Mouse (Mus musculus) left cerebral cortex, postnatal 4 days (tissue): Measurements from ENCODE around the gene Prpf4b. TPM values are rescaled to one million over a fixed set of nuclear protein-coding genes. Genes with fewer than 3 reads are reported as not detected.
"Not testable (repeated sequence)": the region's sequence is repeated elsewhere in the genome, so short reads cannot be mapped to it uniquely, and the experiment has no call there.

ENCODE experiments used
- DNase-seq: peaks from one replicate; pipeline ENCODE4 v3.0.0-alpha.2; 2022
- intact Hi-C: fragments of 180-260 bp; cut with DNase I; formaldehyde crosslinking; loops from one replicate; pipeline ENCODE4 v1.15.1; 2025
- total RNA-seq, 2 experiments: library from RNA; stranded (reverse); gene quantifications; 2 replicates each; pipeline ENCODE4 v1.2.3; 2021

Prpf4b gene
- 100 to 1,000 TPM in 1 of 2 experiments, 10 to 100 TPM in 1; 92.7 to 100 TPM for total RNA-seq

DNA sequence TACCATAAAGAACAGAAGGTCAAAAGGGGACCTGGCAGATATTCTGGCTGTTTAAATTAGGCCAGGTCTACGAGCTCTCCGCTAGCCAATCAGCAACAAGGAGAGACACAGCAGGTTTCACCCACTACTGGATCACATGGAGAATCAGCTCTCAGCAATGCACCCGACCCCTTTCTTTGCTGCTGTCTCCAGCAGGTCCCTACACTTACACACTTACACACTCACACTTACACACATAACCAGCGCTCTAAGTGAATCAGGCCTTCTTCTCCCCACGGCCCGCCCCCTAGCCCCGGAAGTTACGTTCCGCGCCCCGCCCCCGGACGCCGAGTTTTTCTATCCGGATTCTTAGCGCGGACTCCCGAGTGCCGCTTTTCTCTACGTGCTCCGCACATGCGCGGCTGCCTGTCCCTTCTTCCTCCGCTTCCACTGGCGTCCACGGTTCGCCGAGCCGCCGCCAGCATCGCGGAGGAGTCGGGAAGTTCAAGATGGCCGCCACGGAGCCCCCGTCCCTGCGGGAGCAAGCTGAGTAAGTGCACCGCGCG is at the start of gene Prpf4b:
Prpf4b (plus strand) TSS at position 137 of the 545 bp plus-strand sequence.
- intact Hi-C loops, result no loop called here

DNA sequence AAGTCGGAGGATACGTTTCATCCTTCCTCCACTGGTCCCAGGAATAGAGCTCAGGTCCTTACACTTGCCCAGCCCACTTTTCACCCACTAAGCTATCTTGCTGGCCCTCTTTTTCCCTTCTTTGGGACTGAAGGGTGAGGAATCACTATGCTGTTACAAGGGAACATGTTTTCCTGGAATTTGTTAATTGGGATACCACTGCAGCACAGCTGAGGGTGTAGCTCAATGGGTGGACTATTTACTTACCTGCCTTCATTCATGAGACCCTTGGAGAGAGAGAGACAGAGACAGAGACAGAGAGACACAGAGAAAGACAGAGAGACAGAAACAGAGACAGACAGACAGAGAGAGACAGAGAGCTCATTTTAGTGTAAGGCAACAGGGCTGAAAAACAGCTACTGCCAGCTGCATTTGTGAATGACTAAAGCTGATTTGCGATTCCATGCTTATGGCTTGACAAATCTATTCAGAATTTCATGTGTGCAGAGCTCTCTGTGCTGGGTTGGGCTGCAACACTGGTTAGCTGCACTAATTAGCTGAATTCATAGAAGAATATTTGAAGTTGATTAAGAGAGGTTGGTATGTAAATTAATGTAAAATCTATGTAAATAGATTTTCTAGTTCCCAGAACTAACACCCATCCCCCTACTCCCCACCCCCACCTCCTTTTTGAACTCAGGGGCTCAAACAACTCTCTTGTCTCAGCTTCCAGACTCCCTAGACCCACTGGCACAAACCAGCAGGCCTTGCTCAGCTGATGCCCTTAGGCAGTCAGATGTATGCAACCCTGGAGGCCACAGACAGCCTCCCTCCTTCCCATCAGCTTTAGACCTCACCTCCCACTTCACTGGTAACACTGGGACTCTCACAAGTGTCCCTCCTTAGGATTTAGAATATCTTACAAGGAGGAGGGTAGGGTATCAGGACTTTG is 48.1 kb upstream of the Prpf4b start:
- DNase-seq, result no peak
- intact Hi-C loops, result no loop called here

More for the DNA sequence above, at the start of gene Prpf4b:
- peak; percentile 93 for DNase-seq

DNA sequence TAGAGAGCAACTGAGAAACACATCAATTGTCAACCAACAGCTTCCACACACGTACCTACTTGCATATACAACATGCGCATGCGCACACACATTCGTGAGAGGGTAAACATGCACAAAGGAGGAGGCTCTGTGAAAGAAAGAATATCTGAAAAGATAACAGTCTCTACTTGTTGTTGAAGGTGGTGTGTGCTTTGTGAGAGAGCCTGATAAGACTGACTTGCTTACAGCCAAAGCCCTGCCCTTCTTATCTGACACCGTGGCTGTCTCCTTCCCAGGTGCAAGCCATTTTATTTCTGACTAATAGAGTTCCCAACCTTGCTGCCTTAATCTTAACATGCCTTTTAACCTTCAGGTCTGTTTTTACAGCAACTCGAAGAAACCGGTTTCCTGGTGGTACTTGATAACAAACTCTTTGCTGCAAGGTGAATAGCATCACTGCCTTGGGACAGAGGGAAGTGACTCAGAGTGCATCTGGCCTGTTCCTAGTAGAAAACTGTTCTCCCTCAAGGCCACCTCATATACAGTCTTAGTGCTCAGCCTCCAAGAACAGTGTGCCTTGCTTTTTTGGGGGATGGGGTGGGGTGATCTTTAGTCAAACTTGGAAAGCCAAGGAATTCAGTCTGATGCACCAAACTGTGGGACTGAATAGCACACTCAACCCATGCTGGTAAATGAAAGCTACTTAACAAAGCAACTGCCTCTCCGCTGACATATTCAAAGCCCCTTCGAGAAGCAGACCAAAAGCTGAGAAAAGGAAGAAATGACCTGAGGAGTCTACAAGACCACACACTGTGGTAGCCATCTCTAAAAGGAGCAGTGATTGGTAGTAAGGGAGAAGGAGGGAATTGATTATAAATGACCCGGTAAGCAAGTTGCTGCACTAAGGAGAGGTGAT is 46.9 kb upstream of the Prpf4b start:
- no peak for DNase-seq
- intact Hi-C loops, result no loop called here

- intact Hi-C loops, result no loop called here
Measured at GRCm38 (mm10) chr13:34842851-34843250, 32.3 kb upstream of the Prpf4b start.

DNA sequence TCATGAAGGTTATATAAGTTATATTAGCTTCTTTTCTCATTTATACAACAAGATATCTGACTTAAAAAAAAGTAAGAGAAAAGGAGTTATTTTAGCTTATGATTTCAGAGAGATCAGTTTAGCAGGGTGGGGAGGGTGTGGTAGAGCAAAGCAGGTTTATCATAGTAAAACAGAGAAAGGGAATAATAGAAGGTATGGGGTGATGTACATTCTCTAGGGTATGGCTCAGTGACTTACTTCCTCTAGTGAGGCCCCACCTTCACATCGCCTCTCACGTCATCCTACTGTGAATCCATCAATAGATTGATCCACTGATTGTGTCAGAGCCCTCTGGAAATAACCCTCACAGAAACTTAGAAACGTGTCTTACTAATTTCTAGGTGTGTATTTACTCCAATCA is 24.3 kb upstream of the Prpf4b start:
- intact Hi-C loops, result no loop called here

More at GRCm38 (mm10) chr13:34842851-34843250, 32.3 kb upstream of the Prpf4b start:
- DNase-seq, result no peak

DNA sequence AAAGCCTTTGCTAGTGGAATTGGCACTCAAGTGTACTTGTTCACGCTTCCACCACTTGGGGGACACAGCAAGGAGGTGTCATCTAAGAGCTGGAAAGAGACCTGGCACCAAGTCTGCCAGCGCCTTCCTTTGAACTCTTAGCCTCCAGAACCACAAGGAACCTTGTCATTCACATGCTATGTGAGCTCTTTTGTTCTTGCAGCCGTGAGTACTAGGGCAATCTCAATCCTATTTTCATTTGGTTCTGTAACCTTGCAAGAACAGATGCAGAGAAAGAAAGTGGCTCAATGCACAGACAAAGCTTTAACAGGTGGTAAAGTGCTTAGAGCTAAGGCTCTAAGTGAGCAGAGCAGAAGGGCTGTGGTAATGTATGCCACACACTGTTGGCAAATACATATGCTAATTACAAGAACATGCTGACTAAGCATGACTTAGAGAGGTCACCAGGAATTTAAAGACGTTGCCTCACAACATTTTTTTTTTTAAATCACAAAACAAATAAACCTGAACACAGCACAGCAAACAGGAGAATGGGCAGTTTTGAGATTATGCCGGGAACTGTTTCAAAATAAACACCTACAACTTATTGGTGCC is 23.8 kb upstream of the Prpf4b start:
- intact Hi-C loops, result no loop called here
- DNase-seq, result no peak

More for the DNA sequence above, 24.3 kb upstream of the Prpf4b start:
- no peak for DNase-seq

DNA sequence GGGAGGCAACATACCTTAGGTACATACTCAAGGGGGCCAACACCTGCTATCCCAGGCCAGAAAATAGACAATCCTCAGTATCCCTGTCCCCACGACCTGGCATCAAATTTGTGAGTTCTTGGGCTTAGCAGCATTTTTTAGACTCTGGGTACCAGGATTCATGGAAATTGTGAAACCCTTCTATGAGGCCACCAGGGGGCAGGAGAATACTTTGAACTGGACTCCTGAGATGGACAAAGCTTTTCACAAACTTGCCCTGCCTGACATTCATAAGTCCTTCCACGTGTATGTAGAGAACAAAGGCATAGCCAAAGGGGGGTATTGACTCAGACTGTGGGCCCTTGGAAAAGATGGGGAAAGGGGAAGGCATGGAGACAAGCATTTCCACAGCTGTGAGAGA is 17.6 kb upstream of the Prpf4b start:
- intact Hi-C loops, result no loop called here
- DNase-seq, result peak; percentile 13

DNA sequence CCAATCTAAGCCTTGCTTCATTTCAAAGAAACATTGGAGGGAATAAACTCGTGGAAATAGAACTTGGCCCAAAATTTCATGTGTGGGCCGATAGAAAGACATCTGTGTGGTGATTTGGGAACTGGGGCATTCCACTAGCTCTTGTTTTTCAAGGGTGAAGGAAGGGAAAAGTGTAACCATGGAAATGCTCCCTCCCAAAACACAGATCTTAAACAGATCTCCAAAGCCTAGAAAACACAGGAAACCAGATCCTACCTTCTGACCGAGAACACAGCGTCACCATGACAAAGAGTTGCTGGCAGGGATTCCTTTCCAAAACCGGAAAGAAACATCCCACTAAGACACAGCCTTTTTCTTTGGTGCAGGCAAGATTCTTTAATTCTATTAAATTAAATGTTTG is 15.7 kb upstream of the Prpf4b start:
- intact Hi-C loops, result no loop called here
- DNase-seq, result no peak

DNA sequence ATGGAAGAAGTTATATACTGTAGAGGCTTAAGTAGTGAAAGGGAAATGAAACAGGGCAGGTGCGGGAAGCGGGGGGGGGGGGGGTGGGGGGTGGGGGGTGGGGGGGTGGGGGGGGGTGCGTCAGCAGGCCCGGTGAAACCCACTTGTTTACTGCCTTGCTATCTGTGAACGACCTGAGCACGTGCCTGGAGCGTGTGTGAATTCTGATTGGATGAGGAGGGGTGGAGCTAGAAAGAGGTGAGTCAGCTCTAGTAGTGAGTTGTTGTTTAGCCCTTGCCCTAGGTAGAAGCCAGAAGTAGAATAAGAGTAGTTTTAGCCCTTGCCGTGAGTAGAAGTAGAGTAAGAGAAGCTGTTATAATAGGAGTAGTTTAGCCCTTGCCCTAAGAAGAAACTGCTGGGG is 13.9 kb upstream of the Prpf4b start:
- intact Hi-C loops, result loop anchor here (10.0 kb wide), 1 partner anchor 676 kb away; no protein-coding TSS in a partner anchor
- DNase-seq, result not testable (repeated sequence)

- peak; percentile 13 for DNase-seq
- intact Hi-C loops, result loop anchor here (1.0 to 10.0 kb wide), 2 partner anchors 221 to 680 kb away; no protein-coding TSS in a partner anchor
Measured at GRCm38 (mm10) chr13:34864420-34865169, 10.5 kb upstream of the Prpf4b start.

DNA sequence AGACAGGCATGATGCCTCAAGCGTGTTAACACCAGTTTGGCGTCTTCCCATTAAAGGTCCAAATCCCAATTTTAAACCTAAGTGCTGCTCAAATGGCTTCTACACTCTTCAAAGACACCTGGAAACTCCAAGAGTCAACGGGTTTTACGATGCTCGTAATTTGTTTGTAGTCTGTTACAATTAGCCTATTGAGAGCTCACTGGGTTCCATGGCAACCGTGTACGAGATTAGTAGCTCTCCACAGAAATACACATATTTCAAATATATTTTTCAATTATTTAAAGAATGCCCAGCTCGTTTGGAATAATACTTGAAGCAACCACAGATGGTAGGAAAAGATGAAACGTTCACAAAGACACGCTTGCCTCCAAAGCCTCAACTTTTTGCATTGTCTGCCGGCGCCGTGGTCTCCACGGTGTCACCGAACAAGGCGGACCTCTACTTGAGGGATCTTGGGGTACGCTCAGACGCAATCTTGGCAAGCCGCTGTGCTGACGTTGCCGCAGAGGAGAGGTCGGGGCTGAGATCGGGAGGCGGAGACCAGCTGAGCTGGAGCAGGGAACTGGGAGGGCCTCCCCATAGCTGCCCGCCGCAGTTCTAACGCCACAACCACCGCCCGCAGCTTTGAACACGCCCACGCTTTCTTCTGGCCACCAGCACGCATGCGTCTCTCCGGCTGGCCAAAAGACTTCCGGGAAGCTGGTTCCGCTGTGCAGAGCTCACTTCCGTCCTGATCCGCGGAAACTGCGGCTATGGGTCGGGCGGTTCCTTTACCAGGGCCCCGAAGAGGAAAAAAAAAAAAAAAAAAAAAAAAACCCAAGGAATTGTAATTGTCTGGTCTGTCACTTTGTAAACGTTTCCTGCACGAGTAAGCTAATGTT is 1.1 kb upstream of the Prpf4b start:
- intact Hi-C loops, result no loop called here
- peak; percentile 95 for DNase-seq

- intact Hi-C loops, result not testable (repeated sequence)
- peak; percentile 8 for DNase-seq
Measured at GRCm38 (mm10) chr13:34874736-34875135, 366 bp upstream of the Prpf4b start.

GRCm38 (mm10) chr13:34875741-34876445 is 791 bp downstream of the Prpf4b start:
- DNase-seq, result no peak
- intact Hi-C loops, result no loop called here

DNA sequence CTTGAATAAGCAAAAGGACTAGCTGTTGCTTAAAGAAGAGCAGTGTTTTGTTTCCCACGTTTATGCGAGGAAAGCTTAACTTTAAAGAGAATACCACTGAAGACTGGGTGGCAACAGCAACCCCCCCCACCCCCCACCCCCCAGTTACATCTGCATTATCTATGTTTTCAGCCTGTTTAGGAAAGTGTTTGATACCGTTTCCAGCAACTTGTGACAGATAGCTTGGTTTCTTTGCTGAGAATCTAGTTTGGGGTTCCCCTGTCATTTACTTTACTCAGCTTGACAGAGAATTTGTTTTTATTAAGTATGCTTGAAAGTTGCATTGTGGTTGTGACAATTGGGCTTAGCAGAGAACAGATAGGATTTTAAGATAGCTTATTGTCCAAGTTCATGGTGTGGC is 1.4 kb downstream of the Prpf4b start:
- DNase-seq, result no peak
- intact Hi-C loops, result no loop called here

DNA sequence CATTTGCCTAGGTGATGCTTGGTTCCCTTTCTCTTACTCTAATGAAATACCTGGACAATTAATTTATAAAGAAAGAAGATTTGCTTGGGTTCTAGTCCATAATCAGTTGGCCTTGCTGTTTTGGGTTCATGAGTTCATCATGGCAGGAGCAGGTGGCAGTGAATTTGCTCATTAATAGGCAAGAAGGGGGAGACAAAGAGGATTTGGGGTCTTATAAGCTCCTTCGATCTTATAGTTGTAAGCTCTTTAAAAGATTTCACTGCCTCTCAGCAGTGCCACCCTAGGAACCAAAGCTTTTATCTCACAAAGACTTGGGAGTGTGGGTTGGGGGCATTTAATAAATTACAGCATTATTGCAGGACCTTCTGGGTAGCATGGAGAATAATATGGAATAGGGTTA is 17.8 kb downstream of the Prpf4b start:
- intact Hi-C loops, result no loop called here
- DNase-seq, result no peak

DNA sequence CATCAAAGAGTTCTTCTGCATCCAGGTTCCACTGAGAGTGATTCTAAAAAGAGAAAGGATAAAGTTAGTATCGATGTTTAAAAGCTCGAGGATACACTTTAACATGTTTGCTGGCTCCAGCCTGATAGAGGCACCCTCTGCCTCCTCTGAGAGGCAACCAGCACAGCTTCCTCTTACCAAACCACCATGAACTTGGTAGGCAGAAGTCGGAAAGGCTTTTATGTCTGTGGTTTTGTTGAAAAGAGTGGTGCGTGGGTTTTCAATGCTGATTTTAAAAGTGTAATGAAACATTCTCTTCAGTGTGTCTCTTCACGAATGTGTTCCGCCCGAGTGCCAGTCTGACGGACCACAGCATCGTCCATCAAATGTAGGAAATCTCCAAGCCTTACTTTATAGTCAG is 39.5 kb downstream of the Prpf4b start:
- intact Hi-C loops, result no loop called here
- no peak for DNase-seq

- intact Hi-C loops, result no loop called here
- DNase-seq, result peak; percentile 20
Measured at GRCm38 (mm10) chr13:34916520-34917167, 41.5 kb downstream of the Prpf4b start.

GRCm38 (mm10) chr13:34924210-34924609 is 49.1 kb downstream of the Prpf4b start, which contains the start of the genes Fam217a and 4933417A18Rik:
Gene Fam217a (minus strand): TSS chr13:34924310.
Gene 4933417A18Rik (plus strand): TSS chr13:34924409.
- intact Hi-C loops, result no loop called here
- no peak for DNase-seq
